Mouse (Mus musculus): Measurements from ENCODE around the gene Col18a1. TPM values are rescaled to one million over a fixed set of nuclear protein-coding genes. Genes with fewer than 3 reads are reported as not detected.

Col18a1 gene
- polyA plus RNA-seq (2012; fragmentation: generic; extraction: Trizol): 10 to 100 TPM; 22.4 to 75.0 TPM

GRCm38 (mm10) chr10:77165963-77166717 lies at the start of gene Col18a1:
Gene Col18a1, minus strand, starts transcription at chr10:77166548.

DNA sequence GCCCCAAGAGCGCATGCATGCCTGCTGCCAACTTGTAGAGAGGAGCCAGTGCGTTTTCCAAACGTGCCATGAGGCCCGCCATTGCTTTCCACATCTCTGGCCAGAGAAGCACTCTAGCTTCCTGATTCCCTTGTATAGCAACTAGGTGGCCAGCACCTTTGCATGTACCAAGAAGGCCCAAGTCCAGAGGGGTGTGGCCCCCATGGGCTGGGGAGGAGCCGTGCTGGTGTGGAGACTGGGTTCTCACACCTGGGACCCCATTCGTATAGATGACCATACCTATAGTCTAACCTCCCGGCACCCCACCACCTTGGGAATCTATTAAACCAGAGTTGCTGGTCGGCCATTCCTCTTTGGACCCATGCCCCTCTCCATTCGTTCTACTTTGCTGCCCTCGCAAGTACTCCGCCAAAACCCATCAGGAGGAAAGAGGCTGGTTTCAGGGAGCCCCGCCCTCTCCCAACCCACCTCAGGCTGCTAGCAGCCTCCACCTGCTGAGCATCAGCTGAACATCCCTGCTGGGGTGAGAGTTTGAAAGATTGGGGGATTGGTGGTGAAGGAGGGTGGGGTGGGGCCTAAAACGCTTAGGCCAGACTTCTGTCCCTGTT lies 134.5 kb downstream of the Col18a1 start, which contains the start of gene Slc19a1:
Gene Slc19a1 (plus strand): TSS at position 474 of the 608 bp plus-strand sequence.

Other genes with a start within 250 kb of the Col18a1 start
- 10 to 100 TPM; 13.2 to 14.4 TPM for gene Pcbp3, start 204.7 kb downstream of the Col18a1 start, polyA plus RNA-seq (2012; fragmentation: generic; extraction: Trizol)
- 10 to 100 TPM; 19.0 to 20.8 TPM for gene Slc19a1, start 134.3 kb downstream of the Col18a1 start, polyA plus RNA-seq (2012; fragmentation: generic; extraction: Trizol)
- 100 to 1,000 TPM in 1 of 2 experiments, 10 to 100 TPM in 1; 38.7 to 126 TPM for gene Pofut2, start 92.7 kb upstream of the Col18a1 start, polyA plus RNA-seq (2012; fragmentation: generic; extraction: Trizol)